Mouse (Mus musculus) small intestine, adult 2 months (tissue): Measurements from ENCODE around the gene Sec14l2. TPM values are rescaled to one million over a fixed set of nuclear protein-coding genes. Genes with fewer than 3 reads are reported as not detected.

Experiments
- H3K27ac ChIP-seq: fragments of 200-500 bp; 2 replicates; pipeline ENCODE4 v1.5.1; 2012; ENCODE audit warnings: low read depth, low read length, control low read depth, inconsistent platforms; ENCODE audit not compliant: insufficient read depth
- H3K27me3 ChIP-seq: fragments of 200-500 bp; 2 replicates; pipeline ENCODE4 v1.6.1; 2012; ENCODE audit warnings: mild to moderate bottlenecking, moderate library complexity, low read length, inconsistent platforms; ENCODE audit not compliant: control insufficient read depth, insufficient read depth
- H3K36me3 ChIP-seq: fragments of 200-500 bp; 2 replicates; pipeline ENCODE4 v1.6.1; 2012; ENCODE audit warnings: mild to moderate bottlenecking, low read length, control low read depth, inconsistent platforms; ENCODE audit not compliant: control insufficient read depth, insufficient read depth
- H3K4me1 ChIP-seq: fragments of 200-500 bp; 2 replicates; pipeline ENCODE4 v1.6.1; 2012; ENCODE audit warnings: low read length, inconsistent platforms, mixed read lengths; ENCODE audit not compliant: control insufficient read depth, insufficient read depth, insufficient read length
- H3K4me3 ChIP-seq: fragments of 200-500 bp; 2 replicates; pipeline ENCODE4 v1.5.1; 2012; ENCODE audit warnings: low read depth, mild to moderate bottlenecking, control low read depth, inconsistent platforms, low read length, moderate library complexity
- CTCF ChIP-seq: fragments of 200-500 bp; IDR thresholded peaks from 2 replicates; pipeline ENCODE4 v1.5.1; 2012; ENCODE audit warnings: low read depth, mild to moderate bottlenecking, control low read depth, inconsistent platforms, low read length, moderate library complexity, mixed read lengths; ENCODE audit not compliant: insufficient replicate concordance, insufficient read length; ENCODE audit errors: extremely low read depth
- POLR2A ChIP-seq: fragments of 200-500 bp; IDR thresholded peaks from 2 replicates; pipeline ENCODE4 v1.6.1; 2012; ENCODE audit warnings: low read depth, mild to moderate bottlenecking, control low read depth, inconsistent platforms, low read length, moderate library complexity
- WGBS: fragments of 180-500 bp; shearing (Covaris S2); methylation state at CpG from one replicate; pipeline ENCODE4 v1.1.7; 2018; 5-methylcytosine and 5-hydroxymethylcytosine counted together
- polyA plus RNA-seq: library from polyadenylated mRNA; depleted of rRNA; stranded (reverse); fragments of >200 nt; gene quantifications from 2 replicates; pipeline ENCODE4 v1.2.3, GENCODE M21; 2012

Sec14l2 gene
- polyA plus RNA-seq, 1 experiment: 84.2 TPM

GRCm38 (mm10) chr11:4123922-4124321 is 707 bp upstream of the Sec14l2 start:
- 49% methylated on average over 5 of the region's 5 CpGs for WGBS
- no peaks in the 10 kb centered on the region for H3K27me3 ChIP-seq
- H3K4me3 ChIP-seq: no peak overlapping the region
- H3K36me3 ChIP-seq: no peaks in the 10 kb centered on the region
- no peak overlapping the region for H3K27ac ChIP-seq
- TF ChIP-seq POLR2A: no peak
- peak; percentile 86; the same call in 1 of the 2 replicates for TF ChIP-seq CTCF
- peaks cover 4% of the 10 kb centered on the region; the same call in 1 of the 2 replicates for H3K4me1 ChIP-seq

DNA sequence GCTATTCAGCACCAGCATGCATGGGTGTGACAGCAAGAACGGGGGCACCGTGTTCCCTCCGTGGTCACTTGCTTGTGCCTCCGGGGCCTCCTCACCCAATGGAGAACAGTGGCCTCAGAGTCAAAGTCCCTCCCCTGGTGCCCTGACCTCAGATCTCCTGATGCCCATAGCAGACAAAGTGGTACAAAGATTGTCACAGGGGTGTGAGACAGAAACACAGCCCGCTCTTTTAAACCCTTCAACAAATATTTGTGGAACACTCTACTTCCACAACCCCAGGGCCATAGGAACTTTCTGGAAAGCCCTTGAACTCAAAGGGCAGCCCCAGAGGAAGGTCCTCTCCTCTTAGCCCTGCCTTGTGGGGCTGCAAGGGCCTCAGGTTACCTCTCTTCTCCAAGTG is 989 bp downstream of the Sec14l2 start:
- TF ChIP-seq CTCF (no peak), POLR2A (no peak)
- WGBS: 82% methylated on average over 5 of the region's 5 CpGs

DNA sequence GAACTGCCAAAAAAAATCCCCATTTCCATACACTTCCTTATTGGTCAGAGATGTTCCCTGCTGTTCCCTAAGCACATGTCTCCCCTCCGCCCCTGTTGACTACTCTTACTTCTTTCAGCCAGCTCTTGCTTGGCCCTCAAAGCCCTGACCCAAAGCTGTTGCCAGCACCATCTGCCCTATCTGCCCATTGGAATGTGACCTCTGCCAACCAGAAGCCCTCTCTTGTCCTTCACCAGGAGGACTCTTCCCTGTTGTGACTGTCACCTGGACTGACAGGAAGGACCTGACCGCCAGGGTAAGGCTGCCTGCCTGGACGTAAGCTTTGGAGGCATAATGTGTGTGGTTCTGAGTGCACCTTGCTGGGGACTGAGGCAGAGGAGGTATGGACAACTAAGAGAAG is 1.5 kb downstream of the Sec14l2 start:
- TF ChIP-seq POLR2A: no peak
- TF ChIP-seq CTCF: no peak
- Histone ChIP-seq H3K4me1 (peaks cover 11% of the 10 kb centered on the region), H3K36me3 (no peaks in the 10 kb centered on the region), H3K27me3 (no peaks in the 10 kb centered on the region), H3K4me3 (no peak overlapping the region), H3K27ac (no peak overlapping the region)
- WGBS: 78% methylated on average over 3 of the region's 3 CpGs

More for the DNA sequence above, 989 bp downstream of the Sec14l2 start:
- H3K27ac ChIP-seq: no peak overlapping the region
- H3K4me1 ChIP-seq: peaks cover 8% of the 10 kb centered on the region; the same call in 1 of the 2 replicates
- H3K36me3 ChIP-seq: no peaks in the 10 kb centered on the region
- no peak overlapping the region for H3K4me3 ChIP-seq
- H3K27me3 ChIP-seq: no peaks in the 10 kb centered on the region

- TF ChIP-seq POLR2A: no peak
- TF ChIP-seq CTCF: no peak
- H3K27me3 ChIP-seq: no peaks in the 10 kb centered on the region
- WGBS: 67% methylated on average over 5 of the region's 5 CpGs
- peaks cover 18% of the 10 kb centered on the region for H3K4me1 ChIP-seq
- no peak overlapping the region for H3K4me3 ChIP-seq
- H3K36me3 ChIP-seq: no peaks in the 10 kb centered on the region
- H3K27ac ChIP-seq: no peak overlapping the region
These were observed 3.6 kb downstream of the Sec14l2 start for GRCm38 (mm10) chr11:4119635-4120034.

DNA sequence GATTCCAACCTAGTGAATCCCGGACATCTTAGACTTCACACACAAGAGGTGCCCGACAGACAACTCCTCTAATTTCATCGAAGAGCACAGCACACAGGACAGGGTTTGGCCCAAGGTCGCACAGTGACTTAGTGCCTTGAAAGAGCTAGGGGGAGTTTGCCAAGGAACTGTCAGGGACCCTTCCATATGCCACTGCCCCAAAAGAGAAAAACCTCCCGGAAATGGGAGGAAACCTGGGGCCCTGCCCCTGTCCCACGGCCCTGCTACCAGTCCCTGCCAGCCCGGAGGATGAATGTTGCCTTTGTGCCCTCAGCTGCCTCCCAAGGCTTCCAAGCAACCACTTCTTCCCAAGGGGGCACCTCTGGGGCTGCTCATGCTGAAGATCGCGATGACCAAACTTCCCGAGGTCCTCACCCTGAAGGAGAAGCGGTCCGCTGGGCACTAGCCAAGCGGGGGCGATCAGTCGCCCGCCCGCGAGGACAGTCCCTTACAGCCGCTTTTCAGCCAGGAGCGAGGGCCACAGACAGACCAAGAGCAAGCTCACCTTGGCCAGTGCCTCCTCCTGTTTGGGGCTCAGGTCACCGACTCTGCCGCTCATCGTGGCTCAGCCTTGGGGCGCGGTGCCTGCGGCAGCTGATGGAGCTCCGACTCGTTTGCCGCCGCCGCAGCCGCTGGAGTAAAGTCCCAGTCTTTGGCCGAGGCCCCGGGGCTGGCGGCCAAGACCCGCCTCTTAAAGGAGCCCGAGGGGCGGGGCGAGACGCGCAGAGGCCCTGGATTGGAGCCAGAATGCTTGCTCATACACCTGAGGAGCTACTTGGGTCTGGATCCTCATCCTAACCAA is 4.9 kb downstream of the Sec14l2 start:
- Histone ChIP-seq H3K27me3 (no peaks in the 10 kb centered on the region), H3K4me3 (peak overlapping the region; percentile 78), H3K36me3 (0 out of 2 replicates have a peak, but pooled peaks cover 1% of the 10 kb centered on the region), H3K27ac (peak overlapping the region; percentile 75), H3K4me1 (peaks cover 19% of the 10 kb centered on the region)
- TF ChIP-seq CTCF (no peak), POLR2A (peak; percentile 84)
- WGBS: under 1% methylated on average over 41 of the region's 41 CpGs

- H3K36me3 ChIP-seq: 0 out of 2 replicates have a peak, but pooled peaks cover 1% of the 10 kb centered on the region
- H3K4me3 ChIP-seq: peak overlapping the region; percentile 78
- H3K4me1 ChIP-seq: peaks cover 23% of the 10 kb centered on the region
- 12% methylated on average over 3 of the region's 3 CpGs for WGBS
- H3K27ac ChIP-seq: peak overlapping the region; percentile 75
- TF ChIP-seq POLR2A (no peak), CTCF (peak; percentile 25; the same call in 1 of the 2 replicates)
- no peaks in the 10 kb centered on the region for H3K27me3 ChIP-seq
These were observed 5.7 kb downstream of the Sec14l2 start for GRCm38 (mm10) chr11:4117372-4118071.

DNA sequence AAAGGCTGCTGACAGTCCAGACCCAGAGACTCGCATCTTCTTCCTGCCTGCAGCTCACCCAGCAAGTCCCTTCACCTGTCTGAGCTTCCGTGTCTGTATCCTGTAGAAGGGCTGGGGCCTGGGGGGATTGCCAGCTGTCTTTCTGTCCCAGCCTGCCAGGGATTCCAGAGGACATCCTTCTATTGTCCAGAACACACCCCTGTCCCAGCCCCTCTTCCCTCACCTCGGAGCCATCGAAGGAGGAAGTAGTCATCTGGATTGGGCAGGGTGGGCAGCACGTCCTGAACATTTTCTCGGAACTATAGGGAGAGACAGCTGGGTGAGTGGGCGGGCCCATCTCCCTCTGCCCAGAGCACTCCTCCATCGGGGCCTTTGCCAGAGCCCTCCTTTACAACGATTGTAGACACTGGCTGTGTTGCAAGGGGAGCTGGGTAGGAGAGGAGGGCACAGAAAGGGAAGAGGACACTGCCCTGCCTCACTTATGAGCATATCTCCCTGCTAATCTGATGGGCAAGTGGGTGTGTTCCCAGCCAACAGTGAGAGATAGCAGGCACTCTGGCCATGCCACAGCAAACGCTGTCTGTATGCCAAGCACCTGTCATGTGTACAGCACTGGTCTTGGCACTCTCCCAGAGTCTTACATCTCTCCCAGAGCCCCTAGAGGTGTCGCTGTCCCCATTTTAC is 6.6 kb downstream of the Sec14l2 start:
- Histone ChIP-seq H3K36me3 (0 out of 2 replicates have a peak, but pooled peaks cover 1% of the 10 kb centered on the region), H3K27ac (peak overlapping the region; percentile 22; the same call in 1 of the 2 replicates), H3K4me1 (peaks cover 28% of the 10 kb centered on the region), H3K27me3 (no peaks in the 10 kb centered on the region), H3K4me3 (peak overlapping the region; percentile 78)
- TF ChIP-seq POLR2A (no peak), CTCF (no peak)
- 27% methylated on average over 11 of the region's 11 CpGs for WGBS
